Mouse (Mus musculus) natural killer cell, adult 2 months (primary cell): Measurements from ENCODE around the gene Elmo1.

Source experiments
- DNase-seq, 2 experiments: peaks; one replicate each; pipeline ENCODE4 v3.0.0; 2022; ENCODE audit warnings: low spot score in 2 of 2

Gene Elmo1

GRCm38 (mm10) chr13:20094916-20095700 is 4.7 kb downstream of the Elmo1 start:
- DNase-seq: peak in 1 of 2 experiments; percentile 20

- no peak for DNase-seq
Observed at GRCm38 (mm10) chr13:20097006-20097617, 6.7 kb downstream of the Elmo1 start.

GRCm38 (mm10) chr13:20097934-20098593 is 7.7 kb downstream of the Elmo1 start:
- DNase-seq: peak in 1 of 2 experiments; percentile 26

DNA sequence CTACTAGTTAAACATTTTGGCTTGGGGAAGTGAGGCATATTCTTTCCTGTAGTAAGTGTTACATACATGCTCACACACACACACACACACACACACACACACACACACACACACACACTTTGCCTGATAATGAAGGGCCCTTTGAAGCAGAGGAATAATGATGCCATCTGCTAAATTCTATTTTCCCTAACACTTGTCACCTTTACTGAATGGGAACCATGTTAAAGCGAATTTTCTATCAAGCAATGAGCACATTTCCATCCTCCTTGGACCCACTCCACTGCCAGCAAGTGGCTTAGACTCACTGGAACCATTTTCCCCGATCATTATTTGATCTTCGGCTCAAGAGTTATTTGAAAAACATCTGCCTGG is 8.2 kb downstream of the Elmo1 start:
- DNase-seq: no peak

DNA sequence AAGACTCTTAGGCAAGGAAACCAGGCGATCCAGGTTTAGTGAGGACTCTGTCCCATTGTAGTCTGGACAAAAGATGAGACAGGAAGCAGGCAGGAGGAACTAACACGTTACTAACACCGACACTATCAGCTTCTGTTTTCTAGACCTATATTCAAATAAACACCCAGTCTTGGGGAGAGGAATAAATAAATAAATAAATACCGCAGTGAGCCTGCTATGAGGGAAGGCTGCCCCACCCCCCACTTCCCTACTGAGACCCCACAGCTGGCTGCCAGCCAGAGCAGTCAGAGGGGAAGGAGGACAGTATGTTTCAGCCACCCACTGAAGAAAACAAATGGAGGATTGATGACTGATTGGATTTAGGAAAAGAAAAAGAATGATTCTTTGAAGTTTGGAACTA is 9.2 kb downstream of the Elmo1 start:
- DNase-seq: no peak

GRCm38 (mm10) chr13:20100357-20100756 is 10.0 kb downstream of the Elmo1 start:
- no peak for DNase-seq

- DNase-seq: no peak
Observed at GRCm38 (mm10) chr13:20101691-20102090, 11.3 kb downstream of the Elmo1 start.

GRCm38 (mm10) chr13:20104791-20105190 is 14.4 kb downstream of the Elmo1 start:
- DNase-seq: no peak

DNA sequence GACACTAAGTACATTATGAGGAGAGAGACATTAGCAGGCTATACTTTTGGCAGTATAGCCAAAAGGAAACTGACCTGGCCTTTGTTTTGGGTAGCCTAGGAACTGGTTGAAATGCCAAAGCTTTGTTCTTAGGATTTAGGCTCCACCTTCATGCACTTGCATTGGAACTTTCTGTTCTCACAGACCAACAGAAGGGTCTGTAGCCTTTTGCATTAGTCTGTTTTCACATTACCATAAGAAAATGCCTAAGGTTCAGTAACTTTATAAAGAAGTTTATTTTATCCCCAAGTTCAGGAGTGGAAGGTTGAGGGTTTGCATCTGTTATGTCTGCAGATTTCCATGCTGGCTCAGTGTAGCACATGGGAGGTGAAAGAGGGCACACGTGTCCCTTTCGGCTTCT is 15.6 kb downstream of the Elmo1 start:
- no peak for DNase-seq

DNA sequence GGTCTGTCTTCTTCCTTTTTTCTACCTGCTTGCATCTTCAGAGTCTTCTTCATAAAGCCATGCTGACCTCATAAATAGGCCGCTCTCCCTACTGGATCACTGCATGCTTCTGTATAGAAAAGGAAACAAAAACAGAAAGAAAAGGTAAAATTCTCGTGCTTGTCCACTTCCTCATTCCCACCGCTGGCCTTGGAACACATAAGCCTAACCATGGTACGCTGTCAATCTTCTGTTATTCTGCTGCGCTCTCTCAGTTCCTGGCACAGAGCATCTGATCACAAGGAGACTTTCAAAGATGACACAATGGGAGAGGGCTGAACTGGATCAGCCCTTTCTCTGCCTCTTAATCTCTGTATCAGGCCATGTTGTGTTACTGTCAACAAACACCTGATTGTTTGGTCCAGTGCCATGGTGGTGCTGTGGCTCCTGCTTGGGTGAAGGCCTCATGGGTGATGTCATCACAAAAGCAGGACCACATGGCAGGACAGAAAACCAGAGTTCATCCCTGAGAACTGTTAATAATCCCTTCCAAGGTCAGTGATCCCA is 17.6 kb downstream of the Elmo1 start:
- no peak for DNase-seq

DNA sequence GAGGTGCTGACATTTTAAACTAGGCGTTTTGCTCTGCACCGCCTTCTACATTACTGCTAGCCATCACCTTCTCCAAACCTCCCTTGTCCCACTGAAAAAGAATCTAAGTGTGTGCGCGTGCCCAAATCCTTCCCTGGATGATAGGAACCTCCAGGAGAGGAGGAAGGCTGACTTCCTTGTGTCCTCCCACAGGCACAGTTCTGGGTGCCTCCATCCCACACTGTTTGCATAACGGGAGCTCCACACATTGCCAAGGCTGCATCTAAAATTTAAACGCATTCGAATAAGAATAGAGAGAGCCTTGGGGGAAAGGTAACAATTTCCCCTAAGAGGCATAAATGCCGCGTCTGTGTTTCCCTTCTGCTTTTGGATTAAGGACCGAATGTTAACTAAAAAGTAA is 18.6 kb downstream of the Elmo1 start:
- no peak for DNase-seq

DNA sequence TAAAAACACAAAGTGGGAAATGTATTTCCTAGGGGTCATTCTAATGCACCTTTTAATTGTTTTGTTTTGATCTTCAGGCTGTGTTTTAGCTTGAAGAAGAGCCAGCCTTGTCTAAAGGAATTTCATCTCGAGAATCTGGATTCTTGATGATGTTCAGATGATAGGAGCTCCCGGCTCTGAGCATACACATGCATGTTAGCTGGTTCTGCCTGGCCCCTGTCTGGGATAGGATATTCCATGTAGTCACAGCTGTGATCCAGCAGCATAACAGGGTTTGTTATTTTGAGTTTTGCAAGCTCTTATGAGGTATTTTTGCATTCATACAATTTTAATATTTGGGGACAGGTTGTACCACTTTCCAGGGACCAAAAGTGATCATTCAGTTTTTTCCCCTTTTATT is 19.1 kb downstream of the Elmo1 start:
- no peak for DNase-seq

DNA sequence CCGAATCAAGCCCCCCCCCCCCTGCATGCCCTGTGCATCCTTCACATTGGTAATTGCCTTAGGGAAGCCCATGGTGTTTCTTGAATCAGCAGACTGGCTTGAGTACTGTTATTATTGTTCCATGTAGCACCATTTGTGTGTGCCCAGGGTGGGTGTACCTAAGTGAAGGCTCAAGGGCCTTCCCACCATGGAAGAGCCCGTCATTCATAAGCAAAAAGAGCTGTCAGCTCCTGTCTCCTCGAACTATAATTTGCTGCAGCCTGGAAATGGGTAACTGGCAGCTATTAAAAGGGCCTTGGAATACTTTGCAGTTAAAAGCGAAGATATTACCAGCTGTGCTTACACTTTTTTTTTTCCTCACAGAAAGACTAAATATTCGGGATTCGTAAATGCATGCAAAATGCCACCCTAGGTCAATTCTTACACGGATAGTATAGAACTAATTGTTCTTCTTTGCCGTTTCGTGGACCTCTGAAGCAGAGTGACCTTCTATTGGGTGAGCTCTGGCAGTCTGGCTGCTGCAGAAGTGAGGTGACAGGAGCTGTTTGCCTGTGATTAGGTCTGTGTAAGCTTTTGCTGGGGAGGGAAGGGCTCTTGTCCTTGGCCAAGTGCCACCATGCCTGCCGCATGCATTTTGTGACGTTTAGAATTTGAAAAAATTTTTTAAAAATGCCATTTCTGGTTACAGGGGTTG is 19.7 kb downstream of the Elmo1 start:
- no peak for DNase-seq

- no peak for DNase-seq
Observed at GRCm38 (mm10) chr13:20111256-20111800, 20.9 kb downstream of the Elmo1 start.

- DNase-seq: no peak
Observed at GRCm38 (mm10) chr13:20115131-20115907, 24.9 kb downstream of the Elmo1 start.

DNA sequence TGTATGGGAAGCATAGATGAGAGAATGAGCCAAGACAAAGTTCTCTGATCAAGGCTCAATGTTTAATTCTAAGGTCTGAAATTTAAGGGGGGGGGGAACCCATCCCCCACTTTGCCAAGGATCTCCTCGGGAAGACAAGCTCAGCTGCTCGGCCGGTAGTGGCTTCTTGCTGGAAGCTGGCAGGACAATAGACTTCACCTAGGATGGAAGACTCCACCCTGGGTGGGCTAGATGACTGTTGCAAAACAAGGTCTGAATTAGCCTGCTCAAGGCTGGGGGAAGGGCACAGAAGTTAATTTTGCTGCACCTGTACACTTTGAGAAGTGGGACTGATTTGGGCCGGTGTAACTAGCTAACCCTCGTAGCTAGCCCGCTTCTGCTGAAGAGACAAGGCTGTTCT is 25.6 kb downstream of the Elmo1 start:
- DNase-seq: no peak

DNA sequence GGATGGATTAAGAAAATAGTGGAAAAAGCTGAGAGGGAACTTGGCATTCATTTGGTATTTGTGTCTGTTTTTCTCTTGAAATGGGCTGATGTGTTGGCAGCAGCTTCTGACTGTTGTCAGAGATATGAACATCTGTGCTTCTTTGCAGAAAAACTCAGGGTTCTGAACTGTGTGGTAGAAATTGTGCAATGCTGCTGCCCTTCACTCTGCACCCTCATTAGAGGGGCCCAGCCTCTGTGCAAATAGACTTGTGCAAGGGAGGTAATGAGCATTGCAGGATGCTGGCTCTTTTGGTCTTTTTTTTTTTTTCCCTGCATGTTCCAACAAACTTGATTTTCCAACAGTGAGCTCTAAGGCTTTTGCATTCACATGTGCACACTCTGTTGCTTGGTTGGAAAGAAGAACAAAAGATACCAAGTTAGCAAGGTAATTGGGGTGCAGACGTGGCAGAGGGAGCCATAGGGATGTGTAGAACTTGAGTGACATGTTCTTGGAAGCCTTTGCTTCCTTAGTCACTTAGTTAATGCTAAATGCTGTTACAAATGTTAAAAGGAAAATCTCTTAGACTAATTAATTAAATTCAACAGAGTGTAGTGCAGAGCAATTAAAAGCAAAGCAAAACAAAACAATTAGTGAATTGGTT is 26.6 kb downstream of the Elmo1 start:
- DNase-seq: no peak

- DNase-seq: no peak
Observed at GRCm38 (mm10) chr13:20117691-20118090, 27.3 kb downstream of the Elmo1 start.

DNA sequence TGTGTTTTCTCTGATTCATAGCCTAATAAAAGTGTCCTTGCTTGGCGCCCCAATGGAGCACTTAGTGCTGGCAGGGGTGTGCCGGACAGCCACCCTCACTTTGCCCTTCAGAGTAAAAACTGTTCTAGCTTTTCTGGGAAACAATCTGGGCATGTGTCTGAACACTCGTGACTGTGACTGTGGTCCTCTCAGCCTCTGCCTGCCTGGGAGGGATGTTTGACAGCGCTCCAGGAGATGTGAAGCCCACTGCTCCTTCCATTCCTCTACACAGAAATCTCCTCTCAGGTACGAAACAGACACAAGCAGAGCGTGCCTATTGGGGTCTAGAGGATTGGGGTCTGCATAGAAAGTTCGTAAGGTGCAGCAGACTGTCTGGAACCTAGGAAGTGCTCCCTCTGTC is 28.5 kb downstream of the Elmo1 start:
- DNase-seq: no peak

- DNase-seq: peak; percentile 32 to 46
Observed at GRCm38 (mm10) chr13:20120723-20121122, 30.3 kb downstream of the Elmo1 start.
